Mouse (Mus musculus) CD4-positive helper T cell, adult 2 months (primary cell): ENCODE results near the gene Meis2.

Experiments
- DNase-seq: peaks from one replicate; pipeline ENCODE4 v3.0.0-alpha.2; 2012; ENCODE audit warnings: low read depth, missing footprints, low spot score

The Meis2 gene

DNA sequence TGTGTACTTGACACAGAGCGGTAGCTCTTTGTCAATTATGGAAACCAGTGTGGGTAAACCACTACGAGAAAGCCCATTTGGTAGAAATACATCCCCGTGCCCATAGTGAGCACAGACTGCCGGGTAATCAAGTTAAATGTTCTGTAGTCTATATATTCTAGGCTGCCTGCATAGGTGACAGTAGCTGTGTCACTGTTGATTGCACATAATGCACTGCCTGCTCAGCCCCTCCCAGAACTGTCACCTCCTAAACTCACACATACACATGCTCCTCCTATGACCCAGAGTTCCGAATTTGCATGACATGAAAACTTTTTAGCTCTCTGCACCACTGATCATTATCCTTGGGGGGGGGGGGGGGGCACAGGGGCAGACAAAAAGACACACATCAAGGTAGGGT lies 65.1 kb downstream of the Meis2 start:
- DNase-seq, result no peak

DNA sequence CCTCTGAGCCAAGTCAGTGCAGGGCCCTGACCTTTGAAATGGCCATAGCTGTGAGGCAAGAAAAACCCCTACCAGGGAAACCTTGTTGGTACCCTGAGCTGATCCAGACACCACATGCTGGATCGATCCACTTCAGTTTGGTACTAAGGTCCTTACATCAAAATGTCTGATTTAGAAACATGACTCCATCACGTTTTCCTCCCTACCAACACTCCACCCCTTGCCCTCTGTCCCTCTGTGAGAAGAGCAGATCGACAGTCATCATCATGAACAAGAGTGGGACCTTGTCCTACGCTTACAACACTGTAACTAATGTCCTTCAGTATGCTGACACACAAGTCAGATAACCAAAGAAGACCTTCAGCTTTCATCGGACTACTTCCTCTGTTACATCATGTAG lies 66.8 kb downstream of the Meis2 start:
- DNase-seq, result no peak

DNA sequence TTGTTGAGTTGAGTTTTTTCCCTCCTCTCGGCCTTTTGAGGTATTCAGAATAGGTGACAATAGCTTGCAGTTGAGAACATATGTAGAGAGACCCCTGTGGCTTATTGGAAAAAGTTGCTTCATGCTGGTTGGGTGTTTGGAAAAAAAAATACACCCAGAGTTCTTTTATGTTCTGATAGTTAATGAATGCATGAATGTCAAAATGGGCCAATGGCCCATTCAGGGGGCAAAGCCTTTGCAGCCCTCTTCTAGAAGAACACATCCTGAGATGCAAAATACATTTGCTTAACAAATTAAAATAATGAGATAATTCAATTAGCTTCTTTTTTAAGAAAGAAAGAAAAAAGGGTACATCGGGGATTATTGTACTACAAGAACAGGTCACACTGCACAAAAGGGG lies 69.2 kb downstream of the Meis2 start:
- DNase-seq, result no peak

DNA sequence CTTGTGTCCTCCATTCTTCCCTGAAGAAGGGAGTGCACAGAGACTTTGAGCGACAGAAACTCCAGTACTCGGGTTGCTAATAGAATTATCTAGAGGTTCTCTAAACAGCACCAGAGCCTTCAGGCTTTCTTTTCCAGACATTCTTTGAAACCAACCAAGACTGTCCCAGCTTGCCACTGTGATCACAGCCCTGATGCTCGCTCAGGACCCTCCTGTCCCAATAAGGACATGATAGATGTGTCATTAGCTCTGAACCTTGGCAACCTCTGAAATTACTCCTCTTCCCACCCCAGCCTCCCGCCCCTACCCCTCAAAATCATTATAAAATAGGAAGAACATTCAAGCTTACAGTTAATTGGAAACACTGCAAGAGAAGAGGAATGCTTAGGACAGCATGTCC lies 71.8 kb downstream of the Meis2 start:
- no peak for DNase-seq

DNA sequence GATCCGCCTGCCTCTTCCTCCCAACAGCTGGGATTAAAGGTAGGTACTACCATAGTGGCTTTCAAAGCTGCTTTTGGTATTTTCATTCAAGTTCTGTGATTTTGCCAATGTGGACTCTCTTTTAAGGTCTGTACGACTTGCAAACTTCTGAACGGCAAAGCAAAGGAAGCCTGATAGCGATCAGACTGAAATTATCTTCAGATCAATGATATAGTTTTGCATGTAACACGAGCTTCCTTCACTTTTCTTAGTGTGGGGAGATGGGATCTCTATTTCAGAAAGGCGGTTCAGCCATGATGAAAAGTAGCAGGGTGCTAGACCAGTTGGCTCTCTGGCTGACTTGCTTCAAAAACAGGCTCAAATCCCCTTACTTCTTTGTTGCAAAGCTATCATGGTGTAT lies 76.4 kb downstream of the Meis2 start:
- DNase-seq, result no peak

GRCm38 (mm10) chr2:115988448-115988847 lies 77.2 kb downstream of the Meis2 start:
- no peak for DNase-seq

GRCm38 (mm10) chr2:115984952-115985351 lies 80.7 kb downstream of the Meis2 start:
- DNase-seq, result no peak

DNA sequence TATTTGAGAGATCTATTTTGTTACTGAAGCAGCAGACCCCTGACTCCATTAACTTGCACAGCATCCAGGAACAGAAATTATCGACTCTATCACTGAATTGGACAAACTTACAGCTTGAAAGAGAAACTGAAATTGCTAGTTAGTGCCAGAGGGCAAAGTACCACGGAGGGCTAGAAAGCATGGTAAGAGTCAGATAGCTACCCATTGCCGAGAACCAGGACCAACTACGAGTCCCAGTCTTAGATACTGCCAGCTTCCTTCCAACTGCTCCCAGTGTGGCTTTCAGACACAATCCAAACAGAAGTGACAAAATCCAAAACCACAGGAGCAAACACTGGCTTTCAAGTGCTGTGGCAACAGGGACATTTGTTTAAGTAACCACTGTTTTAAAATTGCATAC lies 81.2 kb downstream of the Meis2 start:
- no peak for DNase-seq

DNA sequence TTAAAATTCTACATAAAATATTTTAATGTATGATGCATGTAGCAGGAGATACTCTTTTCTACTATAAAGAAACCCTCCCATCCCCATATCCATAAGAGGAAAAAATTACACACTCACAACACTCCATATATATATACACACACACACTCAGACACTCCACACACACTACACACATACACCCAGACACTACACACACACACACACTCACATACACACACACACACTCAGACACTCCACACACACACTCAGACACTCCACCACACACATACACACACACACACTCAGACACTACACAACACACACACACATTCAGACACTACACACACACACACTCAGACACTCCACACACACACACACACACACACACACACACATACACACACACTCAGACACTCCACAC lies 85.1 kb downstream of the Meis2 start:
- DNase-seq, result no peak

- DNase-seq, result no peak
Observed at GRCm38 (mm10) chr2:115979683-115980476, 85.8 kb downstream of the Meis2 start.

DNA sequence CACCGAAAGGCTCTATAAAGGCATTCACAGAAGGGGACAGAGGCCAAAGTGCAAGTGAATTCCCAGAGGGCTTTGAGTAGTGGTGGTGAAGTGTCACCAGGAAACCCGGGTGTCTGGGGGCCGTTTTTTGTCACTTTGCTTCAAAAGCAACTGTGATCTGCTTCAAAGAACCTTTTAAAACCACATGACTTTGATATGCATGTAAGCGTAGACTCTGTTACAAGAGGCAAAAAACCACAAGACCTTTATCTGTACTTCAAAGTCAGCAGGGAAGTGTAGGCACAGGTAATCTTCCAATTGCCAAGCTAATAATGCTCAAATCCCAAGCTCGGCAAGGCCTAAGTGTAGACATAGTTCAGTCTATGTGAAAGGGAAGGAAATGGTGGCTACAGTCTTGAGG lies 87.0 kb downstream of the Meis2 start:
- DNase-seq, result peak; percentile 7

GRCm38 (mm10) chr2:115971296-115971805 lies 94.3 kb downstream of the Meis2 start:
- DNase-seq, result no peak

DNA sequence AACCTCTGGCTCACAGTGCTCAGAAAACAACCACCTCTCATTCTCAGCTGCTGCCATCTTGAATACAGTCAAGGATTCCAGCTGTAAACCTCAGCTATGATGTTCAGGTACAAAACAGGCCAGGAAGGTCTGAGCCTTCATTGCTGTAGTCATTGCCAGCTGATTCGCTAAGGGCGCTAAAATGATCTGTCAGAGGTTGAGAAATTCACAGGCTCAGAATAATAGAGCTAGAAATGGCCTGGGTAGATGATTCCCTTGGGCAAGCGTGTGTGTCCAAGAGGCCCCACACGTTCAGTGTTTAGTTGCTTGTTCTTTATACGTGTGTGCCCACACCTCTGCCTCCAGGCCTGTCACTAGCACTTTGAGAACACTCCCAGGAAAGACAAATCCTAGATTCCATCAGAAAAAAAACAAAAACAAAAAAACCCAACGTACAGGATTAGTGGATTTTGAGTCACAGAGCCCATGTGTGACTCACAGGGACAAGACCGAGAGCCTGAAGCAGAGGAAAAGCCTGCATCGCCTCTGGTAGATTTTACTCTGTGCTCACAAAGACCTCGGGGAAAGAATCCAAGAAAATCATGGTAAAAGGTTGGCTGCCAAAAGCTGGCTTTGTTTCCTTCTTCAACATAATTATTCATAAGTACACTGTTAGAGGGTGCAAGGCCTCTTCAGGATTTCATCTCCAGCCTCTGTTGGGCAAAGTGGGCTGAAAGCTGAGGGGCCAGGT lies 95.4 kb downstream of the Meis2 start:
- no peak for DNase-seq

GRCm38 (mm10) chr2:115969201-115969600 lies 96.4 kb downstream of the Meis2 start:
- no peak for DNase-seq

GRCm38 (mm10) chr2:115964911-115965310 lies 100.7 kb downstream of the Meis2 start:
- DNase-seq, result no peak

DNA sequence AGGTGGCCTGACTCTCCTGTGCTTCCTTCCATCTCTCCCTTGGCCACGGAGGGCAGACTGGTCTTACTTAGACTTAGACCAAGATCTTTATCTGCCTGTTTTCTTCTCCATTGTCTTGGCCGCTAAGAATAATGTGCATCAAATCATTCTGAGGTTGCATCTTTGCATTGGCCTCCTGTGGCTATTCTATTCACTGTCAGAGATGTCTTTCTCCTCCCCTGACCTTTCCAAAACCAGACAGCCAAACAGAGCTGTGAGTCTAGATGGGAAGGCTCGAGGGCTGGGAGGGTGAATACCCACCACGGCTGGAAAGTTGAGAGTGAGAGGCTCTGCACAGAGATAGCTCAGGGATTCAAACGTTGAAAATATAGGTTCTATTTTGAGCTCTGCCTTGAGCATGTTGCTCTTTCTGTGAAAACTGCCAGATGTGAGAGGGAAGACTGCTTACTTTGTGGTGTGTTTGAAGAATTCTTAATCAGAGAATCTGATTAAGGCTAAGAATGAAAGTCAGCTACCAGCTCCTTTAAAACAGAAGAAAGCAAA lies 102.3 kb downstream of the Meis2 start:
- no peak for DNase-seq

- no peak for DNase-seq
Observed at GRCm38 (mm10) chr2:115962728-115963127, 102.9 kb downstream of the Meis2 start.

DNA sequence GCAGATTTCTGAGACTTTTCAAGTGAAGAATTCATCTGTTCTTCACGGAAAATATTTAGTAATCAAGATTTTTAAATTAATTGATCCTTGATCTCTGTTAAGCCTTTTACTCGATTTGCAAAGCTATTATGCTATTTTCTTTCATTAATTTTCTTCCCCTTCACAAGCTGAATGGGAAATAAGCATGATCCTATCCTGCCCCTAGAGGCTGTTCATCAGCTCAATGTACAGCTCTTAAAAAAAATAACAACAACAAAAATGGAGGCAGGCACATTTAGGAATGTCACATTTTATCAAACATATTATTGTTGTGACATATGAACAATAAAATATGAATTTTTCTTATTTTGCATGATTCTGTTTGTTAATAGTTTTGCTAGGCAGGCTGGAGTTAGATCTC lies 103.5 kb downstream of the Meis2 start:
- no peak for DNase-seq

DNA sequence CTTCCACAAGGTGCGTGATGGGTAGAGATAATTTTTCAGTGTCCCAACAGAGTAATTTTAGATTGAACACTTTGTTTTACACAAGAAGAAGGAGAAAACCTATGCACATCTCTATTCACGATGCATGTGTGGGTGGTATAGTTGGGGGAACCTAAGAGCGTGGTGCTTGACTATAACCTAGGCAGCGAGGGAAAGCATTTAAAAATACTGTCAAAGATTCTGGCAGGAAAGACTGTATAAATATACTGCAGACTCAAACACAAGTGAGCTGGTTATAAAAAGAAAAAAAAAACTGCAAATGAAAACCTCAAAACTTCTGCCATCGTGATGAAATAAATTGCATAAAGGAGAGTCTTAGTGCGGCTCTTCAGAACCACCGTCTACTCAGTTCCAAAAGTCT lies 105.0 kb downstream of the Meis2 start:
- DNase-seq, result no peak

DNA sequence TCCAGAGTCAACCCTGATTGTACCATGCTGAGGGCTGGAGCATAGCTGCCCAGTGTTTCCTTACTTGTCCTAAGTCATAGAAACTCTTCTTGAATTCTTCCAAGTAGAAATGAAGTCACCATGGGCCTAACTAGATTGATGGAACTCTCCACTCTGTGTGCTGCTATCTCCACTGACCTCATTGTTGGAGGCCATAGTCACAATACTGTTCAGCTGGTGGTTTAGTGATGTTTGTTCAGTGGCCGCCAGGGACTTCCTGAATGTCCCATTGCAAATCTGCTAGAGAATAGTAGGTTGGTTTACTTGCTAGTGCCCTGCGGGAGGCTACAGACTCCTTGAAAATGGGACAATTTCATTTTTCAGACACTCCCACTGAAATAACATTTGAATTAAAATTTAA lies 108.9 kb downstream of the Meis2 start:
- DNase-seq, result no peak

GRCm38 (mm10) chr2:115950645-115951044 lies 115.0 kb downstream of the Meis2 start:
- DNase-seq, result no peak

DNA sequence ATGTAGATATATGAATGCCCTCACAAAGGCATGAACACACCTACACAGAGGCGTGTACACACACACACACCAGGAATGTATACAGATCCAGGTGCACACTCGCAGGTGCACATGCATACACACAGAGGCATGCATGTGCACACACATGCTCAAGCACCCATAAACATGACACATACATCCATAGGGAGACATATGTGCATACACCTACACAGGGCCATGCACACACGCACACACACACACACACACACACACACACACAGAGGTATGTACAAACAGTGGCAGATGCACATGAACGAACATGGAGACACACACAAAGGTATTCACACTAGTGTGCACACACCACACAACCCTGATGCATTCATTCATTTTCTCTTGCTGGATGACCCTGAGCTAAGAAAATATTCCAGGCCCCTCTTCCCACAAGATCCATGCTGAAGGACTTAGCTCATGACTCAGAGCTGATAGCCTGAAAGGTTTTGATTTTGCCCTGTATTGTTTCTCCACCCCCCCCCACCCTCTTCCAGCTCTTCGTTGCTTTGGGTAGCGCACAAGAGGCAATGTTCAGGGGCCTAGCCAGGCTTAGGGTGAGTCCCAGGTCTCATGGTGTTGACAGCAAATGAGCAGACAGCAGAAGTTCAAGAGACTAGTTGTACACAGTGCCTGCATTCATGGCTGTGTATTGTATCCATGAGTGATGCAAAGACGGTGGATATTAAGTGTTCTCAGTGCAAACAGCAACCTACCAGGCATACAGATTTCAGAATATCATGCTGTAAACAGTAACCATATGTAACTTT lies 116.8 kb downstream of the Meis2 start:
- no peak for DNase-seq
